Mouse (Mus musculus) forebrain, embryonic 12.5 days (tissue): ENCODE measurements around the gene Atp6v0c. TPM values are rescaled to one million over a fixed set of nuclear protein-coding genes. Genes with fewer than 3 reads are reported as not detected.
A peak's percentile ranks its signal among the peaks of the same experiment; 100 is the strongest.

Experiments
- ATAC-seq: fragments of 200-750 bp; cut with Nextera tagmentation; 2 replicates; pipeline ENCODE4 v1.8.0; 2017; ENCODE audit warnings: moderate TSS enrichment; ENCODE audit not compliant: low FRiP score
- H3K27ac ChIP-seq: fragments of 300-500 bp; sonication (generic); 2 replicates; pipeline ENCODE4 v1.5.1; 2016; ENCODE audit warnings: mild to moderate bottlenecking
- H3K27me3 ChIP-seq: fragments of 300-500 bp; sonication (generic); 2 replicates; pipeline ENCODE4 v1.6.1; 2016; ENCODE audit warnings: mild to moderate bottlenecking
- H3K36me3 ChIP-seq: fragments of 300-500 bp; sonication (generic); replicated peaks from 2 replicates; pipeline ENCODE4 v1.6.1; 2016; ENCODE audit warnings: mild to moderate bottlenecking
- H3K4me1 ChIP-seq: fragments of 300-500 bp; sonication (generic); 2 replicates; pipeline ENCODE4 v1.6.1; 2016
- H3K4me2 ChIP-seq: fragments of 300-500 bp; sonication (generic); 2 replicates; pipeline ENCODE4 v1.6.1; 2016; ENCODE audit warnings: mild to moderate bottlenecking, moderate library complexity
- H3K4me3 ChIP-seq: fragments of 300-500 bp; sonication (generic); replicated peaks from 2 replicates; pipeline ENCODE4 v1.5.1; 2016; ENCODE audit warnings: mild to moderate bottlenecking
- H3K9ac ChIP-seq: fragments of 300-500 bp; sonication (generic); 2 replicates; pipeline ENCODE4 v1.6.1; 2016; ENCODE audit warnings: mild to moderate bottlenecking
- H3K9me3 ChIP-seq: fragments of 300-500 bp; sonication (generic); 2 replicates; pipeline ENCODE4 v1.6.1; 2016
- WGBS: fragments of 180-500 bp; shearing (Covaris S2); methylation state at CpG from one replicate; pipeline ENCODE4 v1.1.7; 2016; 5-methylcytosine and 5-hydroxymethylcytosine counted together
- polyA plus RNA-seq: library from polyadenylated mRNA; unstranded; fragments of >200 nt; fragmentation: Nextera tagmentation; extraction: Ambion mirVana; gene quantifications from 2 replicates; pipeline ENCODE4 v1.2.1, GENCODE M21; 2016

The Atp6v0c gene
- polyA plus RNA-seq, 1 experiment from 2014 or later: 461 TPM

DNA sequence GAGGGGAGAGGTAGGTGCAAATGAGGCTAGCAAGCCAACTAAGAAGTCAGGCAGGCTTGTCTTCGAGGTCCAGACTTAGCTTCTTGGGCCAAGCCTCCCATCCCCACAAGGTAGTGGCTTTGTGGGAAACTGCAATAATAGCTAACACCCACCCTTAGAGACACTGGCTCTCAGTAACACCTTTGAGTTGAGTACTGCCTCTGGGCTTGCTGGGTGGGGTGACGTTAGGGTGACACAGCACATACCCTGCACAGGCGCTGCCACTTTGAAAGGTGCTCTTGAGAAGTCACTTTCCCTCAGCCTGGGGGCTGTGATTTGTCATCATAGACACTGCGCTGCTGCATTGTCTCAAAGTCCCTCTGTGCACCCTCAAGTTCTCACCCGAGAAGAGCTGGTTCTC lies 24.3 kb upstream of the Atp6v0c start:
- no peak overlapping the region for H3K9ac ChIP-seq
- H3K4me2 ChIP-seq: no peak overlapping the region
- no peaks in the 10 kb centered on the region for H3K27me3 ChIP-seq
- WGBS: 85% methylated on average over 5 of the region's 5 CpGs
- no peaks in the 10 kb centered on the region; the same call in 1 of the 2 replicates for H3K36me3 ChIP-seq
- no peaks in the 10 kb centered on the region for H3K9me3 ChIP-seq
- no peak overlapping the region for H3K27ac ChIP-seq
- H3K4me3 ChIP-seq: no peak overlapping the region
- peaks cover 8% of the 10 kb centered on the region for H3K4me1 ChIP-seq
- no peak for ATAC-seq

DNA sequence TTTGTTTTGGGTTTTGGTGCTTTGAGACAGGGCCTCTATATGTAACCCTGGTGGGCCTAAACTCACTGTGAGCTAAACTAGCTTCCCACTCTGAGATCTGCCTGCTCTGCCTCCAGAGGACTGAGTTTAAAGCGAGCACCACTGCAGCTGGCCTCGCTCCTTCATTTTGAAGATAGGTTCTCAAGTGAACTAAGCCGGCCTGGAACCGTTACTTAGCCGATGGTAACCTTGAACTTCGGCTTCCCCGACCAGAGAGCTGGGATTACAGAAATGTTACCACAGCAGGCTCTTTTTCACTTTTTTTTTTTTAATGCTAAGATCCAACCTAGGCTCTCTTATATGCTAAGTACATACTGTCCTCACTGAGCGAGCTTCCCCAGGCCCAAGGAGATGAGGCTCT lies 23.8 kb upstream of the Atp6v0c start:
- H3K4me1 ChIP-seq: peaks cover 8% of the 10 kb centered on the region
- no peak overlapping the region for H3K4me2 ChIP-seq
- no peaks in the 10 kb centered on the region; the same call in 1 of the 2 replicates for H3K36me3 ChIP-seq
- no peak for ATAC-seq
- H3K27ac ChIP-seq: no peak overlapping the region
- WGBS: 92% methylated on average over 8 of the region's 8 CpGs
- no peaks in the 10 kb centered on the region for H3K9me3 ChIP-seq
- H3K9ac ChIP-seq: no peak overlapping the region
- no peak overlapping the region for H3K4me3 ChIP-seq
- no peaks in the 10 kb centered on the region for H3K27me3 ChIP-seq

DNA sequence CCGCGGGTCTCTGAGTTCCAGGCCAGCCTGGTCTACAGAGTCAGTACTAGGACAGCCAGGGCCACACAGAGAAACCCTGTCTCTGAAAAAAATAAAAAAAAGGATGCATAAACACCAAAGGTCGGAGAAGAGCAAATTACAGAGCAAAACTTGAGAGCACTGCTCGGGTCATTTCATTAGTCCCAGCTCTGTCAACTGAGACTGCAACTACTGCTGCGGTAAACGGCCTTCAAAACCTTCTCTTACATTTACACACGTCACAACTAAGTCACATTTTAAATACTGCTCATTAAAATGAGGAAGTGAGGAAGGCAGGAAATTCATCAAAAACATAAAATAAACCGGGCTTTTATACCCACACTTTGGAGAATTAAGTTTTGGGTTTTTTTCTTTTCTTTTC lies 23.3 kb upstream of the Atp6v0c start:
- Histone ChIP-seq H3K36me3 (no peaks in the 10 kb centered on the region; the same call in 1 of the 2 replicates), H3K27me3 (no peaks in the 10 kb centered on the region), H3K9me3 (no peaks in the 10 kb centered on the region), H3K4me2 (no peak overlapping the region), H3K4me1 (peaks cover 8% of the 10 kb centered on the region), H3K9ac (no peak overlapping the region), H3K4me3 (no peak overlapping the region), H3K27ac (no peak overlapping the region)
- 86% methylated on average over 8 of the region's 8 CpGs for WGBS
- no peak for ATAC-seq

DNA sequence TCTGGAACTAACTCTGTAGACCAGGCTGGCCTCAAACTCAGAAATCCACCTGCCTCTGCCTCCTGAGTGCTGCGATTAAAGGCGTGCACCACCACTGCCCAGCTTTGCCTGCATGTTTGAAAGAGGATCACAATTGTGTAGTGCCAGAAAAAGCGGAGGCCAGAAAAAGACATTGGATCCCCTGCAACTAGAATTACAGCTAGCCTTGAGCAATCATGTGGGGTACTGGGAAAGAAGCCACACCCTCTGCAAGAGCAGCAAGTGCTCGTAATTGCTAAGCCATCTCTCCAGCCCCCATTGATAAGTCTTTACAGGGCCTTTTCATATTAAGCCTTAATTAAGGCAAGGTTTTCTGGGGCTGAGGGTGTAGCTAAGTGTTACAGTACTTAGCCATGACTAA lies 22.0 kb upstream of the Atp6v0c start:
- Histone ChIP-seq H3K4me3 (no peak overlapping the region), H3K9ac (no peak overlapping the region), H3K4me2 (no peak overlapping the region), H3K36me3 (no peaks in the 10 kb centered on the region; the same call in 1 of the 2 replicates), H3K27me3 (no peaks in the 10 kb centered on the region), H3K9me3 (no peaks in the 10 kb centered on the region), H3K4me1 (peaks cover 8% of the 10 kb centered on the region; the same call in 1 of the 2 replicates), H3K27ac (no peak overlapping the region)
- ATAC-seq: no peak
- WGBS: 66% methylated on average over 4 of the region's 4 CpGs

DNA sequence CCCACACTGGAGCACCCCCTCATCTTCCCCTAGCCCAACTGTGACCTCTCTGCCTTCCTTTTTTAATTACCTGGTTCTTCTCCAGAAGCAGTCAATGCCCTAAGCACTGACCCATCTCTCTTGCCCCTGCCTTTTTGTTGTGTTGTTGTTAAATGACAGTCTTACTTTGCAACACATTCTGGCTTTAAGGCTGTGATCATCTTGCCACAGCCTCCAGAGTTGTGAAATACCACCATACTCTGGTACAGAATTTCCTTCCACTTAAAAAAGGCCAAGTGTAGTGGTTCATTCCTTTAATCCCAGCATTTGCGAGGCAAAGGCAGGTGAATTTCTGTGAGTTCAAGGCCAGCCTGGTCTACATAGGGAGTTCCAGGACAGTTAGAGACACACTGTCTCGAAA lies 21.4 kb upstream of the Atp6v0c start:
- no peak for ATAC-seq
- Histone ChIP-seq H3K27ac (no peak overlapping the region), H3K4me1 (peaks cover 8% of the 10 kb centered on the region; the same call in 1 of the 2 replicates), H3K4me3 (no peak overlapping the region), H3K9me3 (no peaks in the 10 kb centered on the region), H3K27me3 (no peaks in the 10 kb centered on the region), H3K9ac (no peak overlapping the region), H3K4me2 (no peak overlapping the region), H3K36me3 (peaks cover under 1% of the 10 kb centered on the region; the same call in 1 of the 2 replicates)
- 95% methylated on average over 2 of the region's 2 CpGs for WGBS

DNA sequence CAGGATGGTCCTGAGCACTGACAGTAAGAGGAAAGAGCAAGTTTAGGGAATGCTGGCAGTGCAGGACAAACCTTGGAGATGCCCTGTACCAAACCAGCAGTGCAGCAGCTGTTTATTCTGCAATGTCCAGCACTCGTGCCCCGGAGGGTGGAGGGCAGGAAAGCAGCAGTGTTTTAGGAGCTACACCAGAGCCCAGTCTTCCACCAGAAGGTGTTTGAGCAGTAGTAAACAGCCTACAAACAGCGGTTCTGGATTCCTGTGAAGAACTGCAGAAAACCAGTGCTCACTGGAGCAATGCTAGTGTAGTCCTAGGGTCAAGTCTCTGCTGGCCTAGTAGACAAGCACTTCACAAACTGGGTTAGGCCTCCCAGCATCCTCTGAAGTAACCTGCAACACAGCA lies 4.8 kb upstream of the Atp6v0c start:
- Histone ChIP-seq H3K27me3 (0 out of 2 replicates have a peak, but pooled peaks cover 4% of the 10 kb centered on the region), H3K36me3 (no peaks in the 10 kb centered on the region), H3K27ac (no peak overlapping the region), H3K9ac (no peak overlapping the region), H3K4me1 (peaks cover 6% of the 10 kb centered on the region), H3K9me3 (no peaks in the 10 kb centered on the region), H3K4me2 (no peak overlapping the region), H3K4me3 (no peak overlapping the region)
- no peak for ATAC-seq
- 86% methylated on average over 3 of the region's 3 CpGs for WGBS

DNA sequence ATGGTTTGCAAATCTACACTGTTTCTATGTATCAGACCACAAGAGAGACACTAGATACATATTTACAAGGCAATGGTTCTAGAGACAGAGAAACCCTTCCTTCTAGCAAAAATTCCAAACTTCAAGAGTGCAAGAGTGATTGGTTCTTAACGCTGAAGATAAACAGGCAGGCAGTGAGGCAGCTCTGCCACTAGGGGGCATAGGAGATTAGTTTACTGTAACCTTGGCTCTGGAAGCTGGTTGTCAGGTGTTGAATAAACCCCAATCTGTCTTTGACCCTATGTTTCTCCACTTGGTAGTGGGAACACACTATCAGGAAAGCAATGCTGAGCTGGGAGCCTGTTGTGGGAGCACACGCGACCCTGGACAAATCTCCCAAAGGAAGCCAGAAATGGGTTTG lies 3.9 kb upstream of the Atp6v0c start:
- H3K4me1 ChIP-seq: peaks cover 8% of the 10 kb centered on the region
- no peak for ATAC-seq
- H3K27ac ChIP-seq: no peak overlapping the region
- H3K36me3 ChIP-seq: no peaks in the 10 kb centered on the region
- no peak overlapping the region for H3K4me2 ChIP-seq
- H3K27me3 ChIP-seq: 0 out of 2 replicates have a peak, but pooled peaks cover 4% of the 10 kb centered on the region
- no peaks in the 10 kb centered on the region for H3K9me3 ChIP-seq
- WGBS: 5% methylated on average over 3 of the region's 3 CpGs
- no peak overlapping the region for H3K4me3 ChIP-seq
- H3K9ac ChIP-seq: no peak overlapping the region

DNA sequence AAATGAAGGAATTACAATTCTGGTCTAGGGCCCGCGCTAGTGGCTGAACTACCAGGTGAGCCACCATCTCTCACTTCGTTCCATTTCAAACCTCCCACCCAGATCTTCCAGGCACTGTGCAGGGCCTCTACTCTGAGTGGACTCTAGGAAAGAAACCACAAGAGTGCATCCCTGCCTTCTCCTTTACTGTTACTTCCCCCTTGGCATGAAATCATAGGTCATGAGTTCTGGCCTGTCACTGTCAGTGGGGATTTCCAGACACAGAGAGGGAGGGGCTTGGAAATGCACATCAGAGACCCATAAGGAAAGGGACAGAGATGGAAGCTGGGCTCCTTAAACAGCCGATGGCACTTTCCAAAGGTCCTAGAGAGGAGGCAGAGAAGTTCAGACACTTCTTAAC lies 2.2 kb upstream of the Atp6v0c start:
- WGBS: 97% methylated on average over 4 of the region's 4 CpGs
- ATAC-seq: no peak

DNA sequence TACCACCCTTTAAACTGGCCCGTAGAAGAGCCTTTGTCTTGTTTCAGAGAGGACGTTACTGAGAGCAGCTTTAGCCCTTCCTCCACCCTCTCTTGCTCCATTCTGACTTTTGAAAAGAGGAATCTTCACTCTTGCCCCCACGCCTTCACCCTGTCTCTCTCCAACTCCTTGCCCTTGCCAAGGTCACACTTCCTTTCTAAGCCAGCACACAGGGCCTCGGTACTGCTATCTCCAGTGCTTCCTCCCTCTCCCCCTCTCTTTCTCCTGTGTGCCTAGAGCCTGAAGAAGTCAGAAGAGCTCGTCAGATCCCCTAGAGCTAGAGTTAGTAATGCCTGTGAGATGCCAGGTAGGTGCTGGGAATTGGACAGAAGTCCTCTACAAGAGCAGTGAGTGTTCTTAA lies 1.2 kb upstream of the Atp6v0c start:
- no peak for ATAC-seq
- H3K4me3 ChIP-seq: no peak overlapping the region
- H3K4me1 ChIP-seq: peaks cover 24% of the 10 kb centered on the region
- no peak overlapping the region for H3K4me2 ChIP-seq
- H3K9me3 ChIP-seq: no peaks in the 10 kb centered on the region
- H3K27ac ChIP-seq: no peak overlapping the region
- H3K9ac ChIP-seq: no peak overlapping the region
- H3K36me3 ChIP-seq: peaks cover 12% of the 10 kb centered on the region
- 0 out of 2 replicates have a peak, but pooled peaks cover 4% of the 10 kb centered on the region for H3K27me3 ChIP-seq
- 87% methylated on average over 5 of the region's 5 CpGs for WGBS

More for the DNA sequence above, 2.2 kb upstream of the Atp6v0c start:
- Histone ChIP-seq H3K4me2 (no peak overlapping the region), H3K36me3 (peaks cover 8% of the 10 kb centered on the region; the same call in 1 of the 2 replicates), H3K4me1 (peaks cover 23% of the 10 kb centered on the region), H3K9me3 (no peaks in the 10 kb centered on the region), H3K4me3 (no peak overlapping the region), H3K27ac (no peak overlapping the region), H3K9ac (no peak overlapping the region), H3K27me3 (0 out of 2 replicates have a peak, but pooled peaks cover 4% of the 10 kb centered on the region)

DNA sequence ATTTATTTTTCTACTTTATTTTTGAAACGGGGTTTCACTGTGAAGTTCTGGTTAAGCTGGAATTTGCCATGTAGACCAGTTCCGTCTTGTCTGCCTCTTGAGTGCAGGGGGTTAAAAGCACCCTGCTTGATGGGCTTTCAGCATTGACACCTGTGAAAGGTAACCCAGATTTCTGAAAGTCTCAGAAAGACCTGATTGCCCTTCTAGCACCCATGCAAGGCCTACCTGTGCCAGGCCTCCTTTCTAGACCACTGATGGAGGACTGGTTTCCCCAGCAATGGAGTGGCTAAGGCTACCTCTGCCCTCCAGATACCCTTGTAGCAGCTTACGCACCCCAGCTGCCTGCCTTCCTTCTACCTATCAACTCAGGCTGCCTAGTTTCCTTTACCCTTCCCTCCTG lies 623 bp upstream of the Atp6v0c start:
- Histone ChIP-seq H3K27ac (peak overlapping the region; percentile 96; the same call in 1 of the 2 replicates), H3K36me3 (peaks cover 19% of the 10 kb centered on the region), H3K4me2 (peak overlapping the region; percentile 92), H3K9me3 (no peaks in the 10 kb centered on the region), H3K4me3 (peak overlapping the region; percentile 93), H3K4me1 (peaks cover 24% of the 10 kb centered on the region), H3K27me3 (0 out of 2 replicates have a peak, but pooled peaks cover 4% of the 10 kb centered on the region), H3K9ac (peak overlapping the region; percentile 89)
- WGBS: 64% methylated on average over 3 of the region's 3 CpGs
- ATAC-seq: no peak

DNA sequence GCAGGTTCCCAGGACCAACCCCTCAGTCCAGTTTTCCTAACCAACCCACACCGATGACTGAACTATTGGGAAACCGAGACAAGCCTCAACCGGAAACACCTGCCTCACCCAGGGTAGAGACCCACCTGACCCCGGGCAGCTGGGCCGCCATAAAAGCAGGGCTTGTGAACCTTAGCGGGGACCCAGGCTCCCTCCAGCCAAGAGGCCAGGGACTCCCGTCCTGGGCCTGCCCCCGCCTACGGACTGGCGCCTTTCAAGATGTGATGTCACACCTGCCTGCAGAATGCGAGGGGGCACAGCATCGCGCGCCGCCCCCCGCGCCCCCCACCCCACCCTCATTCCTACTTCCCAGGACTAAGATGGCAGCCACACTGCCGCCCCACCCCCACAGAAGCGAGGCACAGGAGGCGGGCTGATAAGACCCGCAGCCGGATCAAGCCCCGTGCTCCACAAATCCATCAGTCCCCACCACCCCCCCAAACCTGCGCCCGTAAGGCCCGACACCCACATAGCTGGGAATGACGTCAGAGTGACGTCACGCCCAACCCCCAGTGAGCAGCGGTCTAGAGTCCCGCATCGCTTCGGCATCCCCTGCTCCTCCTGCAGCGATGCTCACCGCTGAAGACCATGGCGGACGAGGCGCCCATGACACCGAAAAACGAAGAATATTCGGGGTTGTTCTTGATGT lies 768 bp downstream of the Atp6v0c start:
- Histone ChIP-seq H3K27ac (peak overlapping the region; percentile 96), H3K9me3 (no peaks in the 10 kb centered on the region), H3K4me1 (peaks cover 24% of the 10 kb centered on the region), H3K4me2 (peak overlapping the region; percentile 92), H3K36me3 (peaks cover 26% of the 10 kb centered on the region), H3K4me3 (peak overlapping the region; percentile 93), H3K27me3 (0 out of 2 replicates have a peak, but pooled peaks cover 4% of the 10 kb centered on the region), H3K9ac (peak overlapping the region; percentile 89)
- WGBS: 1% methylated on average over 39 of the region's 41 CpGs
- peak; percentile 76 for ATAC-seq

DNA sequence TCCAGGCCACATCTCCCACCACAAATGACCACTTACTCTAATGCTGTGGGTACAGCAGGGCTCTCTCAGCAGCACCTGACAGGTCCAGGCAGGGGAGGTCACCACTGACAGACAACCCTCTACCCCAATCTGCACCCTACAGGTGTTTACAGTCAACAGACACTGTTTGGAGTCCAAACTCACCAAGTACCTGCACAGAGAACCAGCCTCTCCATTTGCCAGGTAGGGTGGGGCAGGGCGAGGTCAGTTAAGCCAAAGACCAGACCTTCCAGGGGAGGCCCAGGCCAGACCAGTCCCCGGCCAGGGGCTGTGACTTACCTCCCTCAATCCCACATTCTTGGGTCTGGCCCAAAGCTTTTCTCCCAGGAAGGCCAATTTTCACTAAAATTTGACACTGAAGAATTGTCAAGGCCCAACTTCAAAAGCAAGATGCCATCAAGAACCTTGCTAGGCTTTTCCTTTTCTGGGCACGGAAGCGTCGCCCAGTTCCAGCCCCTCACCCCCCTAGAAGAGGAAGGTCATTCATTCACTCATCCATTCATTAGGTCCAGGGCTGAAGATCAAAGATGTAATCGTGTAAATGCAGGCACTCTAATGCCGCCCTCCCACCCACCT lies 1.5 kb downstream of the Atp6v0c start:
- Histone ChIP-seq H3K9me3 (no peaks in the 10 kb centered on the region), H3K27ac (peak overlapping the region; percentile 96), H3K4me1 (peaks cover 28% of the 10 kb centered on the region), H3K36me3 (peaks cover 26% of the 10 kb centered on the region), H3K4me2 (peak overlapping the region; percentile 92), H3K4me3 (peak overlapping the region; percentile 93), H3K9ac (peak overlapping the region; percentile 89), H3K27me3 (0 out of 2 replicates have a peak, but pooled peaks cover 4% of the 10 kb centered on the region)
- WGBS: 56% methylated on average over 7 of the region's 7 CpGs
- ATAC-seq: no peak
